Mouse (Mus musculus) cortical plate, adult 2 months (tissue): ENCODE data around the gene Cntn4. TPM values are rescaled to one million over a fixed set of nuclear protein-coding genes. Genes with fewer than 3 reads are reported as not detected.
A peak's percentile ranks its signal among the peaks of the same experiment; 100 is the strongest.

ENCODE experiments used
- H3K27ac ChIP-seq: fragments of 200-500 bp; 2 replicates; pipeline ENCODE4 v1.5.1; 2012; ENCODE audit warnings: low read length, control low read depth, inconsistent platforms; ENCODE audit not compliant: insufficient read depth
- H3K4me1 ChIP-seq: fragments of 200-500 bp; 2 replicates; pipeline ENCODE4 v1.6.1; 2011; ENCODE audit warnings: low read length; ENCODE audit not compliant: control insufficient read depth, insufficient read depth
- H3K4me3 ChIP-seq: fragments of 200-500 bp; 2 replicates; pipeline ENCODE4 v1.5.1; 2011; ENCODE audit warnings: mild to moderate bottlenecking, low read length, control low read depth; ENCODE audit not compliant: insufficient read depth
- CTCF ChIP-seq: fragments of 200-500 bp; IDR thresholded peaks from 2 replicates; pipeline ENCODE4 v1.5.1; 2011; ENCODE audit warnings: mild to moderate bottlenecking, control low read depth, low read length; ENCODE audit not compliant: insufficient read depth; ENCODE audit errors: extremely low read depth
- POLR2A ChIP-seq: fragments of 200-500 bp; IDR thresholded peaks from 2 replicates; pipeline ENCODE4 v1.6.1; 2011; ENCODE audit warnings: mild to moderate bottlenecking, low read length, control low read depth; ENCODE audit not compliant: insufficient read depth; ENCODE audit errors: extremely low read depth
- polyA plus RNA-seq: library from polyadenylated mRNA; depleted of rRNA; stranded (reverse); fragments of >200 nt; gene quantifications from 2 replicates; pipeline ENCODE4 v1.2.3, GENCODE M21; 2012

Cntn4 gene
- polyA plus RNA-seq, 1 experiment: 20.8 TPM

- H3K27ac ChIP-seq: no peak overlapping the region
- H3K4me3 ChIP-seq: no peak overlapping the region
- TF ChIP-seq POLR2A (no peak), CTCF (no peak)
- no peaks in the 10 kb centered on the region for H3K4me1 ChIP-seq
Measured at GRCm38 (mm10) chr6:106299451-106299850, 622.0 kb downstream of the Cntn4 start.

GRCm38 (mm10) chr6:106300179-106300578 lies 622.7 kb downstream of the Cntn4 start:
- no peaks in the 10 kb centered on the region for H3K4me1 ChIP-seq
- H3K27ac ChIP-seq: no peak overlapping the region
- H3K4me3 ChIP-seq: no peak overlapping the region
- no peak for TF ChIP-seq POLR2A
- no peak for TF ChIP-seq CTCF

- no peak for TF ChIP-seq POLR2A
- no peak for TF ChIP-seq CTCF
- Histone ChIP-seq H3K4me1 (no peaks in the 10 kb centered on the region), H3K27ac (no peak overlapping the region), H3K4me3 (no peak overlapping the region)
Measured at GRCm38 (mm10) chr6:106302435-106302834, 625.0 kb downstream of the Cntn4 start.

GRCm38 (mm10) chr6:106328987-106329386 lies 651.5 kb downstream of the Cntn4 start:
- Histone ChIP-seq H3K4me1 (no peaks in the 10 kb centered on the region; the same call in 1 of the 2 replicates), H3K4me3 (no peak overlapping the region), H3K27ac (no peak overlapping the region)
- no peak for TF ChIP-seq POLR2A
- no peak for TF ChIP-seq CTCF

GRCm38 (mm10) chr6:106329636-106330035 lies 652.2 kb downstream of the Cntn4 start:
- Histone ChIP-seq H3K4me3 (no peak overlapping the region), H3K27ac (no peak overlapping the region), H3K4me1 (no peaks in the 10 kb centered on the region; the same call in 1 of the 2 replicates)
- TF ChIP-seq POLR2A (no peak), CTCF (no peak)

GRCm38 (mm10) chr6:106332466-106332865 lies 655.0 kb downstream of the Cntn4 start:
- TF ChIP-seq POLR2A (no peak), CTCF (no peak)
- H3K27ac ChIP-seq: no peak overlapping the region

GRCm38 (mm10) chr6:106332933-106333332 lies 655.5 kb downstream of the Cntn4 start:
- Histone ChIP-seq H3K27ac (no peak overlapping the region), H3K4me1 (no peaks in the 10 kb centered on the region; the same call in 1 of the 2 replicates), H3K4me3 (no peak overlapping the region)
- no peak for TF ChIP-seq POLR2A
- TF ChIP-seq CTCF: no peak

More at GRCm38 (mm10) chr6:106332466-106332865, 655.0 kb downstream of the Cntn4 start:
- no peak overlapping the region for H3K4me3 ChIP-seq
- no peaks in the 10 kb centered on the region; the same call in 1 of the 2 replicates for H3K4me1 ChIP-seq

GRCm38 (mm10) chr6:106335066-106335465 lies 657.6 kb downstream of the Cntn4 start:
- TF ChIP-seq POLR2A (no peak), CTCF (no peak)
- Histone ChIP-seq H3K27ac (no peak overlapping the region), H3K4me3 (no peak overlapping the region), H3K4me1 (no peaks in the 10 kb centered on the region; the same call in 1 of the 2 replicates)

GRCm38 (mm10) chr6:106336805-106337204 lies 659.3 kb downstream of the Cntn4 start:
- Histone ChIP-seq H3K4me3 (no peak overlapping the region), H3K4me1 (no peaks in the 10 kb centered on the region; the same call in 1 of the 2 replicates), H3K27ac (peak overlapping the region; percentile 66; the same call in 1 of the 2 replicates)

GRCm38 (mm10) chr6:106337829-106338228 lies 660.4 kb downstream of the Cntn4 start:
- Histone ChIP-seq H3K4me1 (no peaks in the 10 kb centered on the region; the same call in 1 of the 2 replicates), H3K27ac (no peak overlapping the region), H3K4me3 (no peak overlapping the region)
- TF ChIP-seq CTCF: no peak
- no peak for TF ChIP-seq POLR2A

More at GRCm38 (mm10) chr6:106336805-106337204, 659.3 kb downstream of the Cntn4 start:
- no peak for TF ChIP-seq CTCF
- no peak for TF ChIP-seq POLR2A

GRCm38 (mm10) chr6:106341114-106341513 lies 663.7 kb downstream of the Cntn4 start:
- Histone ChIP-seq H3K4me1 (no peaks in the 10 kb centered on the region; the same call in 1 of the 2 replicates), H3K27ac (no peak overlapping the region)
- TF ChIP-seq CTCF: no peak
- no peak for TF ChIP-seq POLR2A

More at GRCm38 (mm10) chr6:106341114-106341513, 663.7 kb downstream of the Cntn4 start:
- no peak overlapping the region for H3K4me3 ChIP-seq
